Mouse (Mus musculus) adrenal gland, postnatal 10 days (tissue): ENCODE results near the gene Caln1. TPM values are rescaled to one million over a fixed set of nuclear protein-coding genes. Genes with fewer than 3 reads are reported as not detected.

Experiments
- total RNA-seq, 2 experiments: library from RNA; stranded (reverse); gene quantifications; 2 replicates each; pipeline ENCODE4 v1.2.3; 2021

The Caln1 gene
- total RNA-seq, 2 experiments from 2014 or later = 26.8 to 33.5 TPM

Other genes starting within 250 kb of the Caln1 start
- gene Kctd7, start 224.6 kb upstream of the Caln1 start, total RNA-seq = 1 to 10 TPM; 5.3 to 8.5 TPM
- gene Rabgef1, start 197.7 kb upstream of the Caln1 start, total RNA-seq = 10 to 100 TPM; 35.6 to 41.5 TPM
- 10 to 100 TPM; 48.6 to 54.3 TPM for gene Tmem248, start 152.4 kb upstream of the Caln1 start, total RNA-seq
- gene Sbds, start 113.9 kb upstream of the Caln1 start, total RNA-seq = 10 to 100 TPM; 65.6 to 68.5 TPM
- 10 to 100 TPM; 17.8 to 21.4 TPM for gene Tyw1, start 113.8 kb upstream of the Caln1 start, total RNA-seq
- not detected for gene A330070K13Rik, start 15.2 kb downstream of the Caln1 start, total RNA-seq